Mouse (Mus musculus) MEL (cell line): ENCODE measurements around the gene Urb1. TPM values are rescaled to one million over a fixed set of nuclear protein-coding genes. Genes with fewer than 3 reads are reported as not detected.

ENCODE experiments used
- DNase-seq: peaks from one replicate; pipeline ENCODE4 v3.0.0; 2011; ENCODE audit warnings: low read depth, low spot score
- H3K27ac ChIP-seq: 2 replicates; pipeline ENCODE4 v1.5.1; 2012; ENCODE audit warnings: low read depth, mild to moderate bottlenecking, control low read depth, low read length, moderate library complexity; ENCODE audit not compliant: control insufficient read depth
- H3K27me3 ChIP-seq, 2 experiments: fragments of 150-350 bp in 1 of 2; sonication (generic) in 1 of 2; 2 replicates each; pipeline ENCODE4 v1.6.1; 2012; ENCODE audit warnings: low read length in 2 of 2, mild to moderate bottlenecking in 2 of 2, improper control_type of control experiment in 1 of 2, moderate library complexity in 1 of 2; ENCODE audit not compliant: insufficient read depth in 2 of 2, control insufficient read depth in 1 of 2
- H3K36me3 ChIP-seq, 2 experiments: 2 replicates each; pipeline ENCODE4 v1.6.1; 2012 to 2014; ENCODE audit warnings: low read length in 2 of 2, improper control_type of control experiment in 1 of 2, inconsistent platforms in 1 of 2, mild to moderate bottlenecking in 1 of 2; ENCODE audit not compliant: insufficient read depth in 2 of 2, control insufficient read depth in 1 of 2
- H3K4me1 ChIP-seq, 2 experiments: fragments of 150-350 bp in 1 of 2; sonication (generic) in 1 of 2; 2 replicates each; pipeline ENCODE4 v1.6.1; 2012; ENCODE audit warnings: low read length in 2 of 2, improper control_type of control experiment in 1 of 2, mild to moderate bottlenecking in 1 of 2; ENCODE audit not compliant: insufficient read depth in 2 of 2, control insufficient read depth in 1 of 2
- H3K4me3 ChIP-seq, 2 experiments: fragments of 150-350 bp in 1 of 2; sonication (generic) in 1 of 2; 2 replicates each; pipeline ENCODE4 v1.5.1; 2012; ENCODE audit warnings: low read depth in 2 of 2, low read length in 2 of 2, mild to moderate bottlenecking in 2 of 2, moderate library complexity in 2 of 2, control low read depth in 1 of 2, improper control_type of control experiment in 1 of 2; ENCODE audit not compliant: control insufficient read depth in 1 of 2, insufficient read depth in 1 of 2
- H3K79me2 ChIP-seq: 2 replicates; pipeline ENCODE4 v1.6.1; 2012; ENCODE audit warnings: mild to moderate bottlenecking, low read length, moderate library complexity; ENCODE audit not compliant: control insufficient read depth, poor library complexity, insufficient read depth
- H3K9ac ChIP-seq: 2 replicates; pipeline ENCODE4 v1.6.1; 2012; ENCODE audit warnings: low read depth, mild to moderate bottlenecking, control low read depth, low read length, moderate library complexity; ENCODE audit not compliant: control insufficient read depth, poor library complexity, severe bottlenecking
- H3K9me3 ChIP-seq: fragments of 150-350 bp; sonication (generic); replicated peaks from 2 replicates; pipeline ENCODE4 v1.6.1; 2012; ENCODE audit warnings: mild to moderate bottlenecking, low read length, improper control_type of control experiment, moderate library complexity; ENCODE audit not compliant: insufficient read depth
- BHLHE40 ChIP-seq: IDR thresholded peaks from 2 replicates; pipeline ENCODE4 v1.6.1; 2012; ENCODE audit warnings: low read depth, mild to moderate bottlenecking, inconsistent platforms, low read length, improper control_type of control experiment, borderline replicate concordance
- CHD1 ChIP-seq: IDR thresholded peaks from 2 replicates; pipeline ENCODE4 v1.6.1; 2012; ENCODE audit warnings: low read depth, mild to moderate bottlenecking, inconsistent platforms, low read length, improper control_type of control experiment
- CTCF ChIP-seq, 3 experiments: IDR thresholded peaks in 2 of 3; conservative IDR thresholded peaks in 1 of 3; 2 replicates each; pipeline ENCODE4 v1.5.1; 2011 to 2012; ENCODE audit warnings: low read length in 3 of 3, low read depth in 2 of 3, mild to moderate bottlenecking in 2 of 3, improper control_type of control experiment in 1 of 3, inconsistent platforms in 1 of 3, mixed read lengths in 1 of 3, moderate library complexity in 1 of 3; ENCODE audit not compliant: control insufficient read depth in 1 of 3, insufficient read depth in 1 of 3, poor library complexity in 1 of 3, severe bottlenecking in 1 of 3
- E2F4 ChIP-seq: IDR thresholded peaks from 2 replicates; pipeline ENCODE4 v1.6.1; 2011; ENCODE audit warnings: low read depth, low read length, improper control_type of control experiment, borderline replicate concordance
- EP300 ChIP-seq, 2 experiments: IDR thresholded peaks; 2 replicates each; pipeline ENCODE4 v1.6.1; 2011; ENCODE audit warnings: improper control_type of control experiment in 2 of 2, low read length in 2 of 2, low read depth in 1 of 2, mild to moderate bottlenecking in 1 of 2
- ETS1 ChIP-seq: IDR thresholded peaks from 2 replicates; pipeline ENCODE4 v1.6.1; 2012; ENCODE audit warnings: low read depth, mild to moderate bottlenecking, inconsistent platforms, low read length, improper control_type of control experiment, moderate library complexity
- JUND ChIP-seq: IDR thresholded peaks from 2 replicates; pipeline ENCODE4 v1.6.1; 2011; ENCODE audit warnings: low read depth, mild to moderate bottlenecking, improper control_type of control experiment, low read length
- MAX ChIP-seq: IDR thresholded peaks from 2 replicates; pipeline ENCODE4 v1.6.1; 2011; ENCODE audit warnings: low read length, improper control_type of control experiment
- MAZ ChIP-seq: IDR thresholded peaks from 2 replicates; pipeline ENCODE4 v1.6.1; 2012; ENCODE audit warnings: low read depth, mild to moderate bottlenecking, inconsistent platforms, low read length, improper control_type of control experiment
- MEF2A ChIP-seq: IDR thresholded peaks from 2 replicates; pipeline ENCODE4 v1.6.1; 2014; ENCODE audit warnings: low read depth, mild to moderate bottlenecking, inconsistent platforms, low read length, improper control_type of control experiment; ENCODE audit not compliant: poor library complexity, insufficient replicate concordance, severe bottlenecking; ENCODE audit errors: extremely low read depth
- MXI1 ChIP-seq: IDR thresholded peaks from 2 replicates; pipeline ENCODE4 v1.6.1; 2011; ENCODE audit warnings: mild to moderate bottlenecking, low read depth, low read length, improper control_type of control experiment
- MYB ChIP-seq: IDR thresholded peaks from 2 replicates; pipeline ENCODE4 v1.6.1; 2011; ENCODE audit warnings: mild to moderate bottlenecking, low read depth, low read length, improper control_type of control experiment
- NRF1 ChIP-seq: IDR thresholded peaks from 2 replicates; pipeline ENCODE4 v1.6.1; 2014; ENCODE audit warnings: low read depth, mild to moderate bottlenecking, inconsistent platforms, low read length, improper control_type of control experiment, moderate library complexity; ENCODE audit not compliant: poor library complexity, insufficient read depth, severe bottlenecking
- POLR2A ChIP-seq, 2 experiments: IDR thresholded peaks; 2 replicates each; pipeline ENCODE4 v1.6.1; 2011 to 2012; ENCODE audit warnings: low read length in 2 of 2, mild to moderate bottlenecking in 2 of 2, control low read depth in 1 of 2, improper control_type of control experiment in 1 of 2, low read depth in 1 of 2, moderate library complexity in 1 of 2; ENCODE audit not compliant: control insufficient read depth in 1 of 2, insufficient read depth in 1 of 2, poor library complexity in 1 of 2
- POLR2AphosphoS2 ChIP-seq: IDR thresholded peaks from 2 replicates; pipeline ENCODE4 v1.6.1; 2011; ENCODE audit warnings: low read length, improper control_type of control experiment
- POLR2AphosphoS5 ChIP-seq: IDR thresholded peaks from 2 replicates; pipeline ENCODE4 v1.6.1; 2012; ENCODE audit warnings: low read depth, borderline replicate concordance, mild to moderate bottlenecking, inconsistent platforms, low read length, moderate library complexity, mixed read lengths
- RAD21 ChIP-seq: IDR thresholded peaks from 2 replicates; pipeline ENCODE4 v1.6.1; 2011; ENCODE audit warnings: mild to moderate bottlenecking, low read depth, low read length, improper control_type of control experiment
- SIN3A ChIP-seq: IDR thresholded peaks from 2 replicates; pipeline ENCODE4 v1.6.1; 2012; ENCODE audit warnings: low read length, improper control_type of control experiment, inconsistent platforms
- SMC3 ChIP-seq: IDR thresholded peaks from 2 replicates; pipeline ENCODE4 v1.6.1; 2011; ENCODE audit warnings: low read depth, low read length, improper control_type of control experiment
- TBP ChIP-seq: IDR thresholded peaks from 2 replicates; pipeline ENCODE4 v1.8.0; 2011; ENCODE audit warnings: low read depth, low read length, improper control_type of control experiment
- TCF12 ChIP-seq: IDR thresholded peaks from 2 replicates; pipeline ENCODE4 v1.6.1; 2014; ENCODE audit warnings: low read depth, mild to moderate bottlenecking, inconsistent platforms, low read length, improper control_type of control experiment, moderate library complexity
- UBTF ChIP-seq: IDR thresholded peaks from 2 replicates; pipeline ENCODE4 v1.6.1; 2012; ENCODE audit warnings: low read depth, mild to moderate bottlenecking, inconsistent platforms, low read length, improper control_type of control experiment, moderate library complexity, borderline replicate concordance; ENCODE audit not compliant: insufficient read depth
- ZC3H11A ChIP-seq: IDR thresholded peaks from 2 replicates; pipeline ENCODE4 v1.6.1; 2012; ENCODE audit warnings: low read depth, mild to moderate bottlenecking, inconsistent platforms, low read length, improper control_type of control experiment
- ZKSCAN1 ChIP-seq: IDR thresholded peaks from 2 replicates; pipeline ENCODE4 v1.6.1; 2012; ENCODE audit warnings: low read depth, mild to moderate bottlenecking, inconsistent platforms, low read length, improper control_type of control experiment, moderate library complexity
- ZNF384 ChIP-seq: IDR thresholded peaks from 2 replicates; pipeline ENCODE4 v1.6.1; 2012; ENCODE audit warnings: low read depth, mild to moderate bottlenecking, inconsistent platforms, low read length, improper control_type of control experiment
- polyA plus RNA-seq, 2 experiments: library from polyadenylated mRNA; stranded (reverse) in 1 of 2; unstranded in 1 of 2; fragments of >175 nt in 1 of 2; fragments of >200 nt in 1 of 2; gene quantifications; 2 replicates each; pipeline versions ENCODE4 v1.2.1 to v1.2.4; 2012; ENCODE audit warnings: low replicate concordance in 2 of 2, low read depth in 1 of 2; ENCODE audit not compliant: insufficient read length in 2 of 2, insufficient read depth in 1 of 2, missing spikeins in 1 of 2
- total RNA-seq: library from RNA; depleted of rRNA; stranded (reverse); fragments of 300-350 nt; gene quantifications from 2 replicates; pipeline ENCODE4 v1.2.3, GENCODE M21; 2012

The Urb1 gene
- total and polyA plus RNA-seq, 3 experiments: 26.2 to 36.7 (median 35.3) TPM

DNA sequence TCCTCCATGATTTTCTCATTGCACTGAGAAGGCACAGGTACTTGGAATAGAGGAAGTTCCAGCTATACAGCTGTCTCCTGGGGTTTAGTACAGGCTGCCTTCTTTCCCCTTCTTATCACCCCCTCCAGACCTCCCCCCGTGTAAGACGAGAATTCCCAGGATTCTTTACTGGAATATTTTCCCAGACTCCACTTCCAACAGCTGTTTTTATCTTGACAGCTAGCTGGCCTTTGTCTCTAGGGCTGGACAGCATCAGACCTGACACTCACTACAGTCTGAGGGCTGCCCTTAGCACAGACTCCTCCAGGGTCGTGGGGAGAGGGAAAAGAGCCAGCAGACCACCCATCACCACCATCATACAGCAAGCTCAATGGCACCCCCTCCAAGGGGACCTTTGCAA lies 103.9 kb downstream of the Urb1 start:
- no peak for TF ChIP-seq ETS1
- no peak for TF ChIP-seq BHLHE40
- no peak for TF ChIP-seq ZKSCAN1
- no peak for TF ChIP-seq RAD21
- no peak for TF ChIP-seq SMC3
- no peak for TF ChIP-seq MAZ
- TF ChIP-seq CHD1: no peak
- TF ChIP-seq UBTF: no peak
- no peak for TF ChIP-seq MAX
- no peak for TF ChIP-seq TCF12
- no peak for TF ChIP-seq POLR2AphosphoS2
- TF ChIP-seq EP300 (IDR thresholded peaks at IDR 0.05; ENCODE audit: low read depth in 1 of 2, low read length in 2 of 2): no peak
- no peak for TF ChIP-seq E2F4
- no peak for TF ChIP-seq NRF1
- no peak for TF ChIP-seq ZNF384
- H3K36me3 ChIP-seq: no peaks in the 10 kb centered on the region
- no peak overlapping the region for H3K27ac ChIP-seq
- H3K4me1 ChIP-seq: no peaks in the 10 kb centered on the region
- no peak for DNase-seq
- no peaks in the 10 kb centered on the region for H3K79me2 ChIP-seq
- no peaks in the 10 kb centered on the region for H3K9me3 ChIP-seq
- H3K4me3 ChIP-seq: no peak overlapping the region
- H3K27me3 ChIP-seq: no peaks in the 10 kb centered on the region
- no peak overlapping the region for H3K9ac ChIP-seq

GRCm38 (mm10) chr16:90704161-90704825 lies 105.9 kb downstream of the Urb1 start:
- Histone ChIP-seq H3K27me3 (no peaks in the 10 kb centered on the region), H3K4me3 (no peak overlapping the region)
- no peak for TF ChIP-seq POLR2AphosphoS2
- TF ChIP-seq TBP: no peak
- no peak for TF ChIP-seq POLR2AphosphoS5
- TF ChIP-seq RAD21: no peak
- TF ChIP-seq ZC3H11A: no peak
- TF ChIP-seq POLR2A (IDR thresholded peaks at IDR 0.05; ENCODE audit: control insufficient read depth in 1 of 2, insufficient read depth in 1 of 2, low read depth in 1 of 2, low read length in 2 of 2, poor library complexity in 1 of 2): no peak
- no peak for TF ChIP-seq ZNF384
- no peak for TF ChIP-seq NRF1
- no peak for TF ChIP-seq E2F4
- TF ChIP-seq TCF12: no peak
- no peak for TF ChIP-seq MAZ
- no peak for TF ChIP-seq MYB
- no peak for TF ChIP-seq SIN3A
- TF ChIP-seq CTCF (IDR thresholded peaks at IDR 0.05 in 2 of 3, conservative IDR thresholded peaks at IDR 0.05 in 1 of 3; ENCODE audit: control insufficient read depth in 1 of 3, insufficient read depth in 1 of 3, low read depth in 2 of 3, low read length in 3 of 3, poor library complexity in 1 of 3, severe bottlenecking in 1 of 3): no peak
- TF ChIP-seq JUND: no peak
- no peak for TF ChIP-seq MXI1
- TF ChIP-seq MEF2A: no peak
- TF ChIP-seq, all 39 proteins: peak for 0
- Histone ChIP-seq H3K9ac (no peak overlapping the region), H3K36me3 (no peaks in the 10 kb centered on the region), H3K4me1 (no peaks in the 10 kb centered on the region), H3K79me2 (no peaks in the 10 kb centered on the region), H3K27ac (no peak overlapping the region), H3K9me3 (no peaks in the 10 kb centered on the region)
- DNase-seq: no peak
